In genomic region chrX:152015752-152016150, GRCm38 (mm10) we compare ENCODE assay signal across 8 mouse cellular contexts. TPM values are rescaled to one million over a fixed set of nuclear protein-coding genes. Genes with fewer than 3 reads are reported as not detected.
DNase-seq lines count a peak whose midpoint lies in the region; ATAC-seq lines count a peak whose summit lies in the region.

No protein-coding gene starts in this region.

- peak overlapping the region; percentile 44 for H3K4me2 ChIP-seq in neural tube, embryonic 11.5 days (ENCODE audit: low read depth)
- H3K4me2 ChIP-seq in limb, embryonic 15.5 days = peak overlapping the region; percentile 48
- H3K4me2 ChIP-seq in stomach, embryonic 14.5 days (replicated peaks; ENCODE audit: low read depth, low read length) = peak overlapping the region; percentile 44

- ATAC-seq in neural tube, embryonic 11.5 days (ENCODE audit: insufficient read depth, low FRiP score, low TSS enrichment) = no peak; the same call in 1 of the 2 replicates
- ATAC-seq in erythroid progenitor cell, adult 5-6 weeks (replicated peaks; ENCODE audit: low FRiP score, poor library complexity, severe bottlenecking) = peak; percentile 26; the same call in 1 of the 2 replicates
- no peak for ATAC-seq in limb, embryonic 15.5 days (ENCODE audit: insufficient number of reproducible peaks, low FRiP score, low TSS enrichment, low read depth)
- no peak; the same call in 1 of the 2 replicates for ATAC-seq in stomach, embryonic 14.5 days (ENCODE audit: insufficient number of reproducible peaks, insufficient read depth, low FRiP score, low read depth)

- H3K4me3 ChIP-seq in neural tube, embryonic 11.5 days (ENCODE audit: low read depth, low read length) = peak overlapping the region; percentile 54
- peak overlapping the region; percentile 52 for H3K4me3 ChIP-seq in limb, embryonic 15.5 days
- peak overlapping the region; percentile 48 for H3K4me3 ChIP-seq in stomach, embryonic 14.5 days (ENCODE audit: low read depth, low read length)

- H3K9me3 ChIP-seq in neural tube, embryonic 11.5 days (ENCODE audit: control insufficient read depth, low read length) = no peaks in the 10 kb centered on the region
- H3K9me3 ChIP-seq in limb, embryonic 15.5 days = no peaks in the 10 kb centered on the region
- H3K9me3 ChIP-seq in stomach, embryonic 14.5 days (ENCODE audit: control insufficient read depth, low read depth, low read length) = no peaks in the 10 kb centered on the region

- peaks cover 2% of the 10 kb centered on the region; the same call in 1 of the 2 replicates for H3K36me3 ChIP-seq in neural tube, embryonic 11.5 days (ENCODE audit: control insufficient read depth, insufficient read depth, low read length)
- H3K36me3 ChIP-seq in limb, embryonic 15.5 days = no peaks in the 10 kb centered on the region
- H3K36me3 ChIP-seq in stomach, embryonic 14.5 days (ENCODE audit: control insufficient read depth, insufficient read depth, low read length) = no peaks in the 10 kb centered on the region

- DNase-seq in neural tube, embryonic 11.5 days (ENCODE audit: low spot score) = no peak
- no peak for DNase-seq in neural tube, embryonic 10.5 days (ENCODE audit: extremely low spot score, low spot score)
- DNase-seq in retina, embryonic 14.5 days (ENCODE audit: low spot score) = no peak
- DNase-seq in thymus, postnatal 10 days (ENCODE audit: low spot score in 2 of 2) = no peak
- no peak for DNase-seq in right cerebral cortex, adult 18-20 months

- no peak overlapping the region for H3K27ac ChIP-seq in neural tube, embryonic 11.5 days (ENCODE audit: low read depth, low read length)
- H3K27ac ChIP-seq in limb, embryonic 15.5 days = peak overlapping the region; percentile 92
- H3K27ac ChIP-seq in stomach, embryonic 14.5 days (ENCODE audit: low read length) = peak overlapping the region; percentile 89; the same call in 1 of the 2 replicates

- peaks cover 10% of the 10 kb centered on the region; the same call in 1 of the 2 replicates for H3K27me3 ChIP-seq in neural tube, embryonic 11.5 days (ENCODE audit: control insufficient read depth, insufficient read depth, low read length)
- H3K27me3 ChIP-seq in limb, embryonic 15.5 days = peaks cover 16% of the 10 kb centered on the region
- H3K27me3 ChIP-seq in stomach, embryonic 14.5 days (ENCODE audit: control insufficient read depth, insufficient read depth, low read length) = no peaks in the 10 kb centered on the region

- WGBS in neural tube, embryonic 11.5 days = 22% methylated on average over 11 of the region's 11 CpGs
- WGBS in limb, embryonic 15.5 days = 16% methylated on average over 11 of the region's 11 CpGs
- WGBS in stomach, embryonic 14.5 days = 27% methylated on average over 11 of the region's 11 CpGs

- H3K9ac ChIP-seq in neural tube, embryonic 11.5 days (ENCODE audit: low read length) = peak overlapping the region; percentile 32
- H3K9ac ChIP-seq in limb, embryonic 15.5 days = peak overlapping the region; percentile 48
- peak overlapping the region; percentile 14; the same call in 1 of the 2 replicates for H3K9ac ChIP-seq in stomach, embryonic 14.5 days (replicated peaks; ENCODE audit: low read depth, low read length)

- 0 out of 2 replicates have a peak, but pooled peaks cover 2% of the 10 kb centered on the region for H3K4me1 ChIP-seq in neural tube, embryonic 11.5 days (ENCODE audit: control insufficient read depth, insufficient read depth, low read length)
- H3K4me1 ChIP-seq in limb, embryonic 15.5 days = peaks cover 6% of the 10 kb centered on the region; the same call in 1 of the 2 replicates
- H3K4me1 ChIP-seq in stomach, embryonic 14.5 days (ENCODE audit: control insufficient read depth, insufficient read depth, low read length) = no peaks in the 10 kb centered on the region

RNA-seq across cellular contexts. Expression of gene Ribc1, which starts 0.3 kb away (rescaled TPM):
- polyA plus RNA-seq in neural tube, embryonic 11.5 days (2014; fragmentation: Nextera tagmentation; extraction: Ambion mirVana) = 4.8 and 5.8 TPM in 2 replicates
- total RNA-seq in erythroid progenitor cell, adult 5-6 weeks (2015; ENCODE audit: low replicate concordance) = 2.5 and 5.4 TPM in 2 replicates
- 0.68 and 1.4 TPM in 2 replicates for total RNA-seq in erythroid progenitor cell, adult 5-6 weeks (2017; ENCODE audit: low replicate concordance)
- 1.5 and 2.1 TPM in 2 replicates for polyA plus RNA-seq in limb, embryonic 15.5 days (2015; fragmentation: Nextera tagmentation; extraction: Ambion mirVana)
- polyA plus RNA-seq in stomach, embryonic 14.5 days (2014; fragmentation: Nextera tagmentation; extraction: Ambion mirVana) = 1.5 and 1.6 TPM in 2 replicates

RNA-seq across cellular contexts. Expression of gene Smc1a, which starts 0.5 kb away (rescaled TPM):
- 117 and 125 TPM in 2 replicates for polyA plus RNA-seq in neural tube, embryonic 11.5 days (2014; fragmentation: Nextera tagmentation; extraction: Ambion mirVana)
- total RNA-seq in erythroid progenitor cell, adult 5-6 weeks (2015; ENCODE audit: low replicate concordance) = 172 TPM in 2 replicates
- 304 and 351 TPM in 2 replicates for total RNA-seq in erythroid progenitor cell, adult 5-6 weeks (2017; ENCODE audit: low replicate concordance)
- polyA plus RNA-seq in limb, embryonic 15.5 days (2015; fragmentation: Nextera tagmentation; extraction: Ambion mirVana) = 97.2 and 100 TPM in 2 replicates
- 104 and 108 TPM in 2 replicates for polyA plus RNA-seq in stomach, embryonic 14.5 days (2014; fragmentation: Nextera tagmentation; extraction: Ambion mirVana)

RNA-seq across cellular contexts. Expression of gene Hsd17b10, which starts 14.1 kb away (rescaled TPM):
- polyA plus RNA-seq in neural tube, embryonic 11.5 days (2014; fragmentation: Nextera tagmentation; extraction: Ambion mirVana) = 169 and 184 TPM in 2 replicates
- 35.6 and 47.2 TPM in 2 replicates for total RNA-seq in erythroid progenitor cell, adult 5-6 weeks (2015; ENCODE audit: low replicate concordance)
- total RNA-seq in erythroid progenitor cell, adult 5-6 weeks (2017; ENCODE audit: low replicate concordance) = 26.8 and 31.2 TPM in 2 replicates
- polyA plus RNA-seq in limb, embryonic 15.5 days (2015; fragmentation: Nextera tagmentation; extraction: Ambion mirVana) = 188 and 189 TPM in 2 replicates
- polyA plus RNA-seq in stomach, embryonic 14.5 days (2014; fragmentation: Nextera tagmentation; extraction: Ambion mirVana) = 192 and 206 TPM in 2 replicates
